Mouse (Mus musculus): ENCODE data around the gene Zfp326.

Gene Zfp326

GRCm38 (mm10) chr5:105876068-105876924 lies at the start of gene Zfp326:
Gene Zfp326 (plus strand): TSS chr5:105876565.
- peak; percentile 74 to 78 for DNase-seq (ENCODE audit: low read depth in 1 of 2, low spot score in 2 of 2)

GRCm38 (mm10) chr5:105826916-105827510 lies 49.4 kb upstream of the Zfp326 start:
- no peak for DNase-seq (ENCODE audit: low read depth in 1 of 2, low spot score in 2 of 2)

- no peak for DNase-seq (ENCODE audit: low read depth in 1 of 2, low spot score in 2 of 2)
These were observed 48.3 kb upstream of the Zfp326 start for GRCm38 (mm10) chr5:105828050-105828449.

GRCm38 (mm10) chr5:105829008-105829586 lies 47.3 kb upstream of the Zfp326 start:
- no peak for DNase-seq (ENCODE audit: low read depth in 1 of 2, low spot score in 2 of 2)

- DNase-seq (ENCODE audit: low read depth in 1 of 2, low spot score in 2 of 2): no peak
These were observed 44.2 kb upstream of the Zfp326 start for GRCm38 (mm10) chr5:105832140-105832539.

GRCm38 (mm10) chr5:105833923-105834322 lies 42.4 kb upstream of the Zfp326 start:
- no peak for DNase-seq (ENCODE audit: low read depth in 1 of 2, low spot score in 2 of 2)

- no peak for DNase-seq (ENCODE audit: low read depth in 1 of 2, low spot score in 2 of 2)
These were observed 40.4 kb upstream of the Zfp326 start for GRCm38 (mm10) chr5:105836006-105836405.

GRCm38 (mm10) chr5:105839740-105840310 lies 36.5 kb upstream of the Zfp326 start:
- no peak for DNase-seq (ENCODE audit: low read depth in 1 of 2, low spot score in 2 of 2)

GRCm38 (mm10) chr5:105844044-105844753 lies 32.2 kb upstream of the Zfp326 start:
- DNase-seq (ENCODE audit: low read depth in 1 of 2, low spot score in 2 of 2): no peak

GRCm38 (mm10) chr5:105845041-105845440 lies 31.3 kb upstream of the Zfp326 start:
- no peak for DNase-seq (ENCODE audit: low read depth in 1 of 2, low spot score in 2 of 2)

GRCm38 (mm10) chr5:105847726-105848125 lies 28.6 kb upstream of the Zfp326 start:
- DNase-seq (ENCODE audit: low read depth in 1 of 2, low spot score in 2 of 2): no peak

- DNase-seq (ENCODE audit: low read depth in 1 of 2, low spot score in 2 of 2): no peak
These were observed 27.1 kb upstream of the Zfp326 start for GRCm38 (mm10) chr5:105849222-105849621.

- DNase-seq (ENCODE audit: low read depth in 1 of 2, low spot score in 2 of 2): no peak
These were observed 26.7 kb upstream of the Zfp326 start for GRCm38 (mm10) chr5:105849643-105850042.

- DNase-seq (ENCODE audit: low read depth in 1 of 2, low spot score in 2 of 2): no peak
These were observed 23.1 kb upstream of the Zfp326 start for GRCm38 (mm10) chr5:105853271-105853670.

- DNase-seq (ENCODE audit: low read depth in 1 of 2, low spot score in 2 of 2): no peak
These were observed 18.9 kb upstream of the Zfp326 start for GRCm38 (mm10) chr5:105857486-105857885.

GRCm38 (mm10) chr5:105858754-105859694 lies 17.3 kb upstream of the Zfp326 start:
- DNase-seq (ENCODE audit: low read depth in 1 of 2, low spot score in 2 of 2): no peak

GRCm38 (mm10) chr5:105859716-105860460 lies 16.5 kb upstream of the Zfp326 start:
- no peak for DNase-seq (ENCODE audit: low read depth in 1 of 2, low spot score in 2 of 2)

- no peak for DNase-seq (ENCODE audit: low read depth in 1 of 2, low spot score in 2 of 2)
These were observed 15.9 kb upstream of the Zfp326 start for GRCm38 (mm10) chr5:105860461-105860835.

GRCm38 (mm10) chr5:105861616-105862015 lies 14.7 kb upstream of the Zfp326 start:
- DNase-seq (ENCODE audit: low read depth in 1 of 2, low spot score in 2 of 2): no peak
